Mouse (Mus musculus): Measurements from ENCODE around the gene Vcp. TPM values are rescaled to one million over a fixed set of nuclear protein-coding genes. Genes with fewer than 3 reads are reported as not detected.

Vcp gene
- polyA plus RNA-seq, 1 experiment from 2014 or later, result 366 TPM

GRCm38 (mm10) chr4:42949676-42950051 lies 50.6 kb downstream of the Vcp start, which contains the start of gene Dnajb5:
Gene Dnajb5, plus strand, starts transcription at chr4:42949814.
- H3K36me3 ChIP-seq, result no peaks in the 10 kb centered on the region
- peak within 1 kb of the TSS; percentile 64 for H3K4me3 ChIP-seq
- under 1% methylated on average over 38 of the region's 39 CpGs for WGBS (ENCODE audit: insufficient replicate concordance)
- H3K9ac ChIP-seq, result peak within 1 kb of the TSS; percentile 65
- peak; percentile 89 for ATAC-seq
- peaks cover 77% of the 10 kb centered on the region for H3K27me3 ChIP-seq (replicated peaks)
- H3K27ac ChIP-seq, result peak within 1 kb of the TSS; percentile 58
- H3K4me1 ChIP-seq, result peaks cover 15% of the 10 kb centered on the region
- H3K9me3 ChIP-seq (replicated peaks), result no peaks in the 10 kb centered on the region
- H3K4me2 ChIP-seq, result peak within 1 kb of the TSS; percentile 91

- ATAC-seq, result no peak
- H3K9me3 ChIP-seq (replicated peaks), result no peaks in the 10 kb centered on the region
- peak overlapping the region; percentile 91 for H3K4me2 ChIP-seq
- no peak overlapping the region for H3K27ac ChIP-seq
- H3K4me3 ChIP-seq, result peak overlapping the region; percentile 64
- peaks cover 15% of the 10 kb centered on the region for H3K4me1 ChIP-seq
- peaks cover 81% of the 10 kb centered on the region for H3K27me3 ChIP-seq (replicated peaks)
- WGBS (ENCODE audit: insufficient replicate concordance), result 8% methylated on average over 14 of the region's 14 CpGs
- H3K9ac ChIP-seq, result no peak overlapping the region
- no peaks in the 10 kb centered on the region for H3K36me3 ChIP-seq
Observed at GRCm38 (mm10) chr4:42949051-42949675, 51.1 kb downstream of the Vcp start.

- WGBS (ENCODE audit: insufficient replicate concordance), result 30% methylated on average over 13 of the region's 13 CpGs
- H3K9ac ChIP-seq, result no peak overlapping the region
- H3K4me2 ChIP-seq, result no peak overlapping the region
Observed at GRCm38 (mm10) chr4:42948527-42948926, 51.8 kb downstream of the Vcp start.

GRCm38 (mm10) chr4:42946733-42947290 lies 53.5 kb downstream of the Vcp start:
- H3K4me1 ChIP-seq, result peaks cover 15% of the 10 kb centered on the region
- no peak overlapping the region for H3K4me2 ChIP-seq
- no peak overlapping the region for H3K4me3 ChIP-seq
- ATAC-seq, result no peak
- H3K9me3 ChIP-seq (replicated peaks), result no peaks in the 10 kb centered on the region
- 49% methylated on average over 10 of the region's 10 CpGs for WGBS (ENCODE audit: insufficient replicate concordance)
- no peak overlapping the region for H3K27ac ChIP-seq
- peaks cover 92% of the 10 kb centered on the region for H3K27me3 ChIP-seq (replicated peaks)
- H3K36me3 ChIP-seq, result no peaks in the 10 kb centered on the region
- H3K9ac ChIP-seq, result no peak overlapping the region

More at GRCm38 (mm10) chr4:42948527-42948926, 51.8 kb downstream of the Vcp start:
- Histone ChIP-seq H3K27me3 (replicated peaks) (peaks cover 86% of the 10 kb centered on the region), H3K9me3 (replicated peaks) (no peaks in the 10 kb centered on the region), H3K4me1 (peaks cover 15% of the 10 kb centered on the region), H3K36me3 (no peaks in the 10 kb centered on the region), H3K4me3 (no peak overlapping the region), H3K27ac (no peak overlapping the region)
- no peak for ATAC-seq

GRCm38 (mm10) chr4:42945952-42946351 lies 54.4 kb downstream of the Vcp start:
- Histone ChIP-seq H3K27me3 (replicated peaks) (peaks cover 92% of the 10 kb centered on the region), H3K4me2 (no peak overlapping the region), H3K36me3 (no peaks in the 10 kb centered on the region), H3K4me1 (peaks cover 12% of the 10 kb centered on the region), H3K9me3 (replicated peaks) (no peaks in the 10 kb centered on the region), H3K9ac (no peak overlapping the region), H3K27ac (no peak overlapping the region), H3K4me3 (no peak overlapping the region)
- WGBS (ENCODE audit: insufficient replicate concordance), result 9% methylated on average over 5 of the region's 5 CpGs
- ATAC-seq, result no peak

- Histone ChIP-seq H3K9me3 (replicated peaks) (no peaks in the 10 kb centered on the region), H3K27ac (no peak overlapping the region), H3K27me3 (replicated peaks) (peaks cover 92% of the 10 kb centered on the region), H3K36me3 (no peaks in the 10 kb centered on the region), H3K4me1 (peaks cover 9% of the 10 kb centered on the region), H3K4me3 (no peak overlapping the region), H3K4me2 (no peak overlapping the region), H3K9ac (no peak overlapping the region)
- no peak for ATAC-seq
- WGBS (ENCODE audit: insufficient replicate concordance), result 83% methylated on average over 3 of the region's 3 CpGs
Observed at GRCm38 (mm10) chr4:42945445-42945844, 54.9 kb downstream of the Vcp start.

GRCm38 (mm10) chr4:42945043-42945442 lies 55.3 kb downstream of the Vcp start:
- Histone ChIP-seq H3K4me2 (no peak overlapping the region), H3K27ac (no peak overlapping the region), H3K4me3 (no peak overlapping the region), H3K27me3 (replicated peaks) (peaks cover 92% of the 10 kb centered on the region), H3K36me3 (no peaks in the 10 kb centered on the region), H3K9ac (no peak overlapping the region), H3K4me1 (peaks cover 5% of the 10 kb centered on the region), H3K9me3 (replicated peaks) (no peaks in the 10 kb centered on the region)
- ATAC-seq, result no peak
- WGBS (ENCODE audit: insufficient replicate concordance), result 9% methylated on average over 6 of the region's 6 CpGs

- WGBS (ENCODE audit: insufficient replicate concordance), result 69% methylated on average over 9 of the region's 9 CpGs
Observed at GRCm38 (mm10) chr4:42944185-42944584, 56.1 kb downstream of the Vcp start.

GRCm38 (mm10) chr4:42943341-42943740 lies 57.0 kb downstream of the Vcp start:
- Histone ChIP-seq H3K4me1 (no peaks in the 10 kb centered on the region), H3K4me2 (no peak overlapping the region), H3K27me3 (replicated peaks) (peaks cover 92% of the 10 kb centered on the region), H3K9ac (no peak overlapping the region), H3K4me3 (no peak overlapping the region), H3K36me3 (no peaks in the 10 kb centered on the region), H3K27ac (no peak overlapping the region), H3K9me3 (replicated peaks) (no peaks in the 10 kb centered on the region)
- WGBS (ENCODE audit: insufficient replicate concordance), result 70% methylated on average over 5 of the region's 5 CpGs
- no peak for ATAC-seq

More at GRCm38 (mm10) chr4:42944185-42944584, 56.1 kb downstream of the Vcp start:
- no peak overlapping the region for H3K4me2 ChIP-seq
- H3K36me3 ChIP-seq, result no peaks in the 10 kb centered on the region
- H3K9ac ChIP-seq, result no peak overlapping the region
- no peaks in the 10 kb centered on the region for H3K4me1 ChIP-seq
- no peaks in the 10 kb centered on the region for H3K9me3 ChIP-seq (replicated peaks)
- H3K27me3 ChIP-seq (replicated peaks), result peaks cover 92% of the 10 kb centered on the region
- H3K27ac ChIP-seq, result no peak overlapping the region
- H3K4me3 ChIP-seq, result no peak overlapping the region
- ATAC-seq, result no peak

GRCm38 (mm10) chr4:42941396-42941795 lies 58.9 kb downstream of the Vcp start:
- Histone ChIP-seq H3K27ac (no peak overlapping the region), H3K9ac (no peak overlapping the region), H3K27me3 (replicated peaks) (peaks cover 90% of the 10 kb centered on the region), H3K4me1 (no peaks in the 10 kb centered on the region), H3K4me3 (no peak overlapping the region), H3K9me3 (replicated peaks) (no peaks in the 10 kb centered on the region), H3K36me3 (no peaks in the 10 kb centered on the region), H3K4me2 (no peak overlapping the region)
- no peak for ATAC-seq
- 57% methylated on average over 7 of the region's 7 CpGs for WGBS (ENCODE audit: insufficient replicate concordance)

- H3K4me2 ChIP-seq, result peak overlapping the region; percentile 35
- peaks cover 2% of the 10 kb centered on the region; the same call in 1 of the 2 replicates for H3K4me1 ChIP-seq
- no peak overlapping the region for H3K9ac ChIP-seq
- ATAC-seq, result no peak; the same call in 1 of the 2 replicates
- WGBS (ENCODE audit: insufficient replicate concordance), result 5% methylated on average over 22 of the region's 22 CpGs
- H3K36me3 ChIP-seq, result no peaks in the 10 kb centered on the region
- H3K27me3 ChIP-seq (replicated peaks), result peaks cover 66% of the 10 kb centered on the region
- H3K9me3 ChIP-seq (replicated peaks), result no peaks in the 10 kb centered on the region
- no peak overlapping the region for H3K4me3 ChIP-seq
- no peak overlapping the region for H3K27ac ChIP-seq
Observed at GRCm38 (mm10) chr4:42933630-42934029, 66.7 kb downstream of the Vcp start.

- no peak overlapping the region for H3K9ac ChIP-seq
- H3K4me3 ChIP-seq, result no peak overlapping the region
- ATAC-seq, result no peak
- no peaks in the 10 kb centered on the region for H3K9me3 ChIP-seq (replicated peaks)
- no peak overlapping the region for H3K27ac ChIP-seq
- peaks cover 2% of the 10 kb centered on the region; the same call in 1 of the 2 replicates for H3K4me1 ChIP-seq
- no peaks in the 10 kb centered on the region for H3K36me3 ChIP-seq
- 57% methylated on average over 8 of the region's 8 CpGs for WGBS (ENCODE audit: insufficient replicate concordance)
- no peak overlapping the region for H3K4me2 ChIP-seq
- H3K27me3 ChIP-seq (replicated peaks), result peaks cover 54% of the 10 kb centered on the region
Observed at GRCm38 (mm10) chr4:42932229-42932969, 67.9 kb downstream of the Vcp start.
